Mouse (Mus musculus) stomach, embryonic 16.5 days (tissue): ENCODE measurements at regions not wholly inside any gene's neighbourhood (a gene's known extent, or its start where the extent isn't known, plus 50 kb on each side); places are given as distances from the start of the nearest gene placed in this dataset.

Experiments used
- ATAC-seq: fragments of 200-750 bp; cut with Nextera tagmentation; 2 replicates; pipeline ENCODE4 v1.8.0; 2017; ENCODE audit warnings: moderate number of reproducible peaks, moderate TSS enrichment; ENCODE audit not compliant: insufficient read depth, low FRiP score
- H3K27ac ChIP-seq: fragments of 300-500 bp; sonication (generic); 2 replicates; pipeline ENCODE4 v1.5.1; 2014; ENCODE audit warnings: low read length
- H3K27me3 ChIP-seq: fragments of 300-500 bp; sonication (generic); 2 replicates; pipeline ENCODE4 v1.6.1; 2014; ENCODE audit warnings: low read length, control low read depth, mixed read lengths; ENCODE audit not compliant: control insufficient read depth, insufficient read depth
- H3K36me3 ChIP-seq: fragments of 300-500 bp; sonication (generic); 2 replicates; pipeline ENCODE4 v1.6.1; 2014; ENCODE audit warnings: low read length; ENCODE audit not compliant: control insufficient read depth, insufficient read depth
- H3K4me1 ChIP-seq: fragments of 300-500 bp; sonication (generic); 2 replicates; pipeline ENCODE4 v1.6.1; 2014; ENCODE audit warnings: low read length, control low read depth, mixed read lengths; ENCODE audit not compliant: control insufficient read depth, insufficient read depth
- H3K4me2 ChIP-seq: fragments of 300-500 bp; sonication (generic); 2 replicates; pipeline ENCODE4 v1.6.1; 2014; ENCODE audit warnings: low read depth, low read length, mixed read lengths
- H3K4me3 ChIP-seq: fragments of 300-500 bp; sonication (generic); replicated peaks from 2 replicates; pipeline ENCODE4 v1.5.1; 2014; ENCODE audit warnings: mild to moderate bottlenecking, low read length
- H3K9ac ChIP-seq: fragments of 300-500 bp; sonication (generic); 2 replicates; pipeline ENCODE4 v1.6.1; 2014; ENCODE audit warnings: low read length
- H3K9me3 ChIP-seq: fragments of 300-500 bp; sonication (generic); replicated peaks from 2 replicates; pipeline ENCODE4 v1.6.1; 2016; ENCODE audit warnings: low read length, control low read depth; ENCODE audit not compliant: control insufficient read depth
- WGBS: fragments of 180-500 bp; shearing (Covaris S2); extraction: QIAGEN DNeasy Blood & Tissue Kit; methylation state at CpG from one replicate; pipeline ENCODE4 v1.1.7; 2014; 5-methylcytosine and 5-hydroxymethylcytosine counted together

DNA sequence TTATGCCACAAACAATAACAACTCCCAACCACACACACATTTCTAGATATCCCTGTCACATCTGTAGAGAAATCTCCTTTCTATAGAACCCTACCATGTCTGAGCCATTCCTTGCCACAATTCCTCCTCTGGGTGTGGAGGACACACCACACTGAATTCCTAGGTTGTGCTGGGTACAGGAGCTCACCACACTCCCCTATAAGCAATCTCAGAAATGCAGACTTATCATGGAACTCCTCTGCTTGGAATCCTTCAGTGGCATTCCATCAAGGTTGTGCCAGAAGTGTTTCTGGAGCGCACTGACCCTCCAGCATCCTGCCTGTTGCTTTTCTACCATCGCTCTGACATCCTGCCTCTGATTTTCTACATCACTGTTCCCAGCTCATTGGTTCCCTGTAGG lies 1052.3 kb downstream of the A830018L16Rik start:
- H3K4me2 ChIP-seq = no peak overlapping the region
- no peak overlapping the region for H3K27ac ChIP-seq
- no peak overlapping the region for H3K4me3 ChIP-seq
- WGBS = 86% methylated on average over 2 of the region's 2 CpGs
- ATAC-seq = no peak
- no peaks in the 10 kb centered on the region for H3K4me1 ChIP-seq
- no peaks in the 10 kb centered on the region for H3K27me3 ChIP-seq
- no peaks in the 10 kb centered on the region for H3K9me3 ChIP-seq
- H3K9ac ChIP-seq = no peak overlapping the region
- H3K36me3 ChIP-seq = no peaks in the 10 kb centered on the region

DNA sequence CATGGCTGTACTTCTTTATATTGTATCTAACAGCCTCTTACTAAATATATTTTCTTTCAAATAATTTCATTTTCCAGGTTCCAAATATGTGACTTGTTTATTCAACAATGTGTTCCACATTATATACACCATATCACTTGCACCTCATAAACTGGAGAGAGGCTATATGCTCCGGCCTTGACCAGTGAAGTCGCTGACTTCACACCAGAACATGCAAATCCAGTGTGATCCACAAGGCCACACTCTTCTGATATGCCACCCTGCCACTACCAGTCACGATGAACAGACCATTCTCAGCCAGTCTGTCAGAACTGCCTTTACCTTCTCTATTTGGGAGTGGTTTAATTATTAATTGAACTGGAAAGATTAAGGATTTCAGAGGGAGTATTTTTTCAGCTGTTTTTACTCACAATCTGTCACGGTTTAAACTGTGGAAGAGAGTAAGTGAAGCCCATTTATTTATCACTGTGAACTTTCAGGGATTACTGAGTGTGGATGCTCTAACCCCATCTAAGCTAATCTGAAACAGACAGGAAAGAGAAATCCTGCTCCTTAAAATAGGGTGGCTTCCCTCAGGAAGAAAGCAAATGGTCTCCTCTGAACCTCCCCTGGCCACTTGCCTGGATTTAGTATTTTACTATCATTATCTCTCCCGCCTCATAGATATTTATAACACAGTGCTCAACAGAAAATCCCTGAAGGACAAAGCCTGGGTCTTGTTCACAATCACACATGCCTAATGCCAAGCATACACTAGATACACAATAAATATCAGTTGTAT lies 1065.3 kb downstream of the A830018L16Rik start:
- Histone ChIP-seq H3K4me1 (no peaks in the 10 kb centered on the region), H3K4me3 (no peak overlapping the region), H3K4me2 (no peak overlapping the region), H3K36me3 (no peaks in the 10 kb centered on the region), H3K9me3 (no peaks in the 10 kb centered on the region), H3K27ac (peak overlapping the region; percentile 52; the same call in 1 of the 2 replicates), H3K9ac (no peak overlapping the region), H3K27me3 (no peaks in the 10 kb centered on the region)
- peak; percentile 71 for ATAC-seq
- WGBS = 32% methylated on average over 5 of the region's 5 CpGs

DNA sequence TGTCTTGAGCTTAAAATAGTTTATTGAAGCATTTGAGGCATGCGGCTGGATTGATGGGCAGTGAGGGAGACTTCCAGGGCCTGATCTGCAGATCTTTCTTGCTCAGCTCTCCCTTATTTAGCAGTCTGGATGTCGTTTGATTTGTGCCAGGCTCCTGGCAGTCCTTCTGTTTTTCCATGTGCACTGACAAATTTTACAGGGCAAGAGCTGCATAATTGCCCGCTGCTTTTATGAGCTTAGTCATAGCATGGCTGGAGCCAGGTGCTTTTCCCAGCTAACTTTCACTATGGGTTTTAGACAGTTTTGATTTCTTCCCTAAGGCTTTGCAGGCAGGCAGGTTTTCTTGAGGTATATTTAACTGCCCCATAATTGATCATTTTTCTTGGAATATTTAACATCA lies 1086.5 kb downstream of the A830018L16Rik start:
- 61% methylated on average over 3 of the region's 3 CpGs for WGBS
- no peak overlapping the region for H3K27ac ChIP-seq
- no peak overlapping the region for H3K4me3 ChIP-seq
- H3K9me3 ChIP-seq = no peaks in the 10 kb centered on the region
- no peak overlapping the region for H3K9ac ChIP-seq
- no peaks in the 10 kb centered on the region for H3K27me3 ChIP-seq
- no peaks in the 10 kb centered on the region for H3K36me3 ChIP-seq
- ATAC-seq = no peak
- H3K4me2 ChIP-seq = no peak overlapping the region
- no peaks in the 10 kb centered on the region for H3K4me1 ChIP-seq

DNA sequence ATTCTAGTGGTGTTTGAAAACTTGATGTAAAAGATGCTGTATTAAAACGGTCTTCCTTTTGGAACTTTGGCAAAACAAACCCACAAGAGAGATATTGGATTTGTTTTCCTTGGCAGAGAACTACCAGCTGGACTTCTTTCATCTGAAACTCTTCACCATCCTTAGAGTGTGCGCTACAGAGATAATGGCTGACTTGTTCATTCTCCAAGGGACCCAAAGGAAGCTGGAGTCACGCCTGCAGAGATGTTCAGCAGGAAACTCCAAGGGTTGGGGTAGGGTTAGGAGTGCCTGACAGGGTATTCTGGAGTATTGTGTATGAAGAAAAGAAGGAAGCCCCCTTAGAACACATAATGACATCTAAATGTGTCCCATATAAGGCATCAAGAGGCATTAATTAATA lies 1094.1 kb downstream of the A830018L16Rik start:
- ATAC-seq = no peak
- no peaks in the 10 kb centered on the region for H3K9me3 ChIP-seq
- 58% methylated on average over 3 of the region's 3 CpGs for WGBS

DNA sequence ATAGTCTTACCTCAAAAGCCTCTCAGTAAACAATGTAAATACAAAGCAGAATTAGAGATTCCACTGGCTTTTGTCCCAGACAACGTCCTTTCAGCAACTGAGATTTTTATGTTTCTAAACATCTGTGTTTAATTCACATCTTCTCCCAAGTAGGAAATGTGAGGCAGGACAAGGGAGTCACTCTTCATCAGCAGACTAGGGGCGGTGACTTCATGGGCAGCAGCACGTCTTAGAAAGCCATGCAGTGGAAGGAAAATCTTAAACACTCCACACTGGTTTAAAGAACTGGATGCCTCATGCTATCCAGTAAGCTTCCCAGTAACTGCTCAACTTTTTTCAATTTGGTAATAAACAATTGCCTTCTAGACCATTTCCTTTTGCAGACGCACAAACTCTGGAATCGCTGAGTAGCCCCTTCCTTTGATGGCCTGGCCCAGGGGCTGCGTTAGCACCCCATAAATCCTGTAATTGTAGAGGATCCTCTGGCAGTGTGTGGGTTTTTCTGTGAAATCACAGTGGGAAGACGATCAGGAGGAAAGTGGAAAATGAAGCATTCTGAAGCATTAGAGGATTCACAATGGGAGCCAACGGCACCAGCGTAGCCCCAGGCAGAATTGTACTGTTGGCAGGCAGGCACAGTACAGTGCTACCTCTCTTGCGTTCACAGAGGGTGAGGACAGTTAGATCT lies 1096.4 kb downstream of the A830018L16Rik start:
- H3K27ac ChIP-seq = no peak overlapping the region
- H3K27me3 ChIP-seq = no peaks in the 10 kb centered on the region
- no peak overlapping the region for H3K9ac ChIP-seq
- WGBS = 63% methylated on average over 10 of the region's 10 CpGs
- no peaks in the 10 kb centered on the region for H3K9me3 ChIP-seq
- H3K4me1 ChIP-seq = no peaks in the 10 kb centered on the region
- H3K4me2 ChIP-seq = no peak overlapping the region
- no peak overlapping the region for H3K4me3 ChIP-seq
- H3K36me3 ChIP-seq = no peaks in the 10 kb centered on the region
- ATAC-seq = no peak

More for the DNA sequence above, 1094.1 kb downstream of the A830018L16Rik start:
- H3K27ac ChIP-seq = no peak overlapping the region
- no peaks in the 10 kb centered on the region for H3K4me1 ChIP-seq
- H3K4me3 ChIP-seq = no peak overlapping the region
- H3K27me3 ChIP-seq = no peaks in the 10 kb centered on the region
- H3K36me3 ChIP-seq = no peaks in the 10 kb centered on the region
- H3K4me2 ChIP-seq = no peak overlapping the region
- H3K9ac ChIP-seq = no peak overlapping the region

DNA sequence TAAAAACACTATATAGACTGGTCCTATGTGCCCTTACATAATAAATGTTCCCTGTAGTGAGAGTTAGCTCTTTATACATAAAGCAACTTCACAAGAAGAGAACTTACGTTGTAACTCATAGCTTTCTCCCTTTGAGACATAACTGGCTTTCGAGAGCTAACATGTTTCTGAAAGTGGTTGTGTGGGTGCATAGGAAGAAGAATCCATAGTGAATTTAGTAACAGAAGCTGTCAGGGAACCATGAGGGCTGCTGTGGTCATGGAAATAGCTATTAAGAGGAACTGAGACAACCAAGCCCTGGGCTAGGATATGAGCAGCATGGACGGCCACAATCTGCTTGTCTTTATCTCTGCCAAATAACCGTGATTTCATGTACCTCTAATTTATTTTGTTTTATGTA lies 1105.7 kb downstream of the A830018L16Rik start:
- H3K27ac ChIP-seq = no peak overlapping the region
- H3K27me3 ChIP-seq = no peaks in the 10 kb centered on the region
- 86% methylated on average over 4 of the region's 4 CpGs for WGBS
- H3K4me1 ChIP-seq = no peaks in the 10 kb centered on the region
- no peak overlapping the region for H3K9ac ChIP-seq
- H3K36me3 ChIP-seq = no peaks in the 10 kb centered on the region
- ATAC-seq = no peak
- no peak overlapping the region for H3K4me2 ChIP-seq
- no peaks in the 10 kb centered on the region for H3K9me3 ChIP-seq
- H3K4me3 ChIP-seq = no peak overlapping the region

DNA sequence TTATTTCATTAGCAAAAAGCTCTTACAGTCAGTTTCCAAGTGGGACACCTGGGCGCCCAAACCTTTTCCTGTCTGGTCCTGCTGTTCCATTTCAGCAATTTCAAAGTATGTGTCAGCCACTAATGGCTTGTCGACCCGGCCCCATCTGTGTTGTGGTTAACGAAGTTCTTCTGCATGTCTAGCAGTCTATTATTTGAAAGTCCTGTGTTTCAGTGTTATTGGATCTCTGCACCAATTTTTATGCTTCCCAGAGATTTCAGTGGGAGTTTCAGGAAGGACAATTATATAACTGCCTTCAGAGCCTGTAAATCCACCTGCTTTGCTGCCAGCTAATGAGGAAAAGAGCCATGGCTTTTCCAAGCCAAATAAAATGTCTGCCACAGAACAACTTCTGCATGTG lies 1142.0 kb downstream of the A830018L16Rik start:
- Histone ChIP-seq H3K36me3 (no peaks in the 10 kb centered on the region), H3K27ac (no peak overlapping the region), H3K4me3 (no peak overlapping the region), H3K4me2 (no peak overlapping the region), H3K27me3 (no peaks in the 10 kb centered on the region), H3K4me1 (no peaks in the 10 kb centered on the region), H3K9me3 (no peaks in the 10 kb centered on the region), H3K9ac (no peak overlapping the region)
- no peak for ATAC-seq
- 79% methylated on average over 4 of the region's 4 CpGs for WGBS

DNA sequence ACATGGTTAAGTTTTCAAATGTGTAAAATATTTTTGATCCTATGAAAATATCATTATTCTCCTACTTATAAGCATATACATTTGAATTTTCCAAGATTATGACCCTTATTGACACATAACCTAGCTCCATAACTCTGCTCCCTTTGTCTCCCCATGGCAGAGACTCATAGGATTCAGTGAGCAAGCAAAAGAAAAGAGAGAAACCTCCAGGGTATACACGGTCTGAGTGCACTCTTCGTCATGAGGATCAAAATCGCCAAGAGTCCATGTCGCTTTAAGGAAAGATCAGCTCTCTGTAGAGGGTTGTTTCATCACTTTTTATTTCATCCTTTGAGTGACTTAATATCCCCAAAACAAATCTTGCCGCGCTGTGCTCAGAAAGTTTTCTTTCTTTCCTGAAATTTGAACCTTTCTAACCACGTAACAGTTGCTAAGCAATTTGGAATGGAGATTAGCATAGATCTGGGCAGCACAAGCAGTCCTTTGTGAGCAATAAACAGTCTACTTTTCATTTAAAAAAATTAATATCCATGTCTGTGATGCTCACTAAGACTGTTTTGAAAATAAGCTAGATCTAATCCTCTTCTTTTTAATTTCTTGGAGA lies 1158.0 kb downstream of the A830018L16Rik start:
- no peak overlapping the region for H3K4me2 ChIP-seq
- H3K9me3 ChIP-seq = no peaks in the 10 kb centered on the region
- no peak overlapping the region for H3K9ac ChIP-seq
- WGBS = 64% methylated on average over 7 of the region's 7 CpGs
- no peaks in the 10 kb centered on the region for H3K36me3 ChIP-seq
- no peaks in the 10 kb centered on the region for H3K4me1 ChIP-seq
- no peak overlapping the region for H3K27ac ChIP-seq
- H3K27me3 ChIP-seq = no peaks in the 10 kb centered on the region
- ATAC-seq = no peak
- no peak overlapping the region for H3K4me3 ChIP-seq

DNA sequence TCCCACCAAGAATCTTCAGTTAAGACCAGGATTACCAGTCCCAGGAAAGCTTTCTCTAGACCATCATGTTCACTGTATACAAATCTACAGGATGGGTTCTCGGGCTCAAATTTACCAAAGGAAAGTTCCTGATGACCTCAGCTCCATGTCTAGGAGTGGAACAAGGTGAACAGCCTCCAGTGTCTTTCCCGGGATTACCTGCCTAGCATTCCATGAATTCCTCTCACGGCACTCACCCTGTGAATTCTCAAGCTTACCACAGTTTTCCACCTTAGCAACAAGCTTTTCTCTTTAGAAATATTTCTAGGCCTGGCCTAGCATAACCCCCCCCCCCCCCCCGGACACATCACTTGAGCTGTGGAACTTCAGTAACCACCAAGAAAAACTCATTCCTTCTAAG lies 1158.9 kb downstream of the A830018L16Rik start:
- H3K4me1 ChIP-seq = no peaks in the 10 kb centered on the region
- WGBS = 60% methylated on average over 4 of the region's 4 CpGs
- ATAC-seq = no peak
- H3K4me2 ChIP-seq = no peak overlapping the region
- H3K9me3 ChIP-seq = no peaks in the 10 kb centered on the region
- H3K4me3 ChIP-seq = no peak overlapping the region
- H3K9ac ChIP-seq = no peak overlapping the region
- H3K27me3 ChIP-seq = no peaks in the 10 kb centered on the region
- H3K36me3 ChIP-seq = no peaks in the 10 kb centered on the region
- H3K27ac ChIP-seq = no peak overlapping the region
